Mouse (Mus musculus) forebrain, embryonic 14.5 days (tissue): ENCODE results near the gene Kcnb1. TPM values are rescaled to one million over a fixed set of nuclear protein-coding genes. Genes with fewer than 3 reads are reported as not detected.

Experiments
- ATAC-seq: fragments of 200-750 bp; cut with Nextera tagmentation; 2 replicates; pipeline ENCODE4 v1.8.0; 2017; ENCODE audit warnings: mild to moderate bottlenecking, moderate library complexity
- DNase-seq: peaks from one replicate; pipeline ENCODE4 v3.0.0-alpha.2; 2015; ENCODE audit warnings: low spot score
- H3K27ac ChIP-seq: fragments of 300-500 bp; sonication (generic); 2 replicates; pipeline ENCODE4 v1.5.1; 2014; ENCODE audit warnings: low read depth, mild to moderate bottlenecking, control low read depth, low read length, moderate library complexity
- H3K27me3 ChIP-seq: fragments of 300-500 bp; sonication (generic); replicated peaks from 2 replicates; pipeline ENCODE4 v1.6.1; 2014; ENCODE audit warnings: low read length, control low read depth, mixed read lengths; ENCODE audit not compliant: control insufficient read depth, insufficient read depth
- H3K36me3 ChIP-seq: fragments of 300-500 bp; sonication (generic); 2 replicates; pipeline ENCODE4 v1.6.1; 2014; ENCODE audit warnings: low read length, control low read depth; ENCODE audit not compliant: control insufficient read depth, insufficient read depth
- H3K4me1 ChIP-seq: fragments of 300-500 bp; sonication (generic); 2 replicates; pipeline ENCODE4 v1.6.1; 2014; ENCODE audit warnings: antibody characterized with exemption, low read length, control low read depth; ENCODE audit not compliant: control insufficient read depth, insufficient read depth
- H3K4me2 ChIP-seq: fragments of 300-500 bp; sonication (generic); 2 replicates; pipeline ENCODE4 v1.6.1; 2014; ENCODE audit warnings: mild to moderate bottlenecking, control low read depth, low read length
- H3K4me3 ChIP-seq: fragments of 300-500 bp; sonication (generic); 2 replicates; pipeline ENCODE4 v1.5.1; 2014; ENCODE audit warnings: low read depth, low read length, control low read depth
- H3K9ac ChIP-seq: fragments of 300-500 bp; sonication (generic); 2 replicates; pipeline ENCODE4 v1.6.1; 2014; ENCODE audit warnings: mild to moderate bottlenecking, low read length, control low read depth, moderate library complexity
- H3K9me3 ChIP-seq: fragments of 300-500 bp; sonication (generic); replicated peaks from 2 replicates; pipeline ENCODE4 v1.6.1; 2016; ENCODE audit warnings: low read length, control low read depth, mixed read lengths; ENCODE audit not compliant: control insufficient read depth
- WGBS: fragments of 180-500 bp; shearing (Covaris S2); extraction: QIAGEN DNeasy Blood & Tissue Kit; methylation state at CpG from one replicate; pipeline ENCODE4 v1.1.7; 2014; 5-methylcytosine and 5-hydroxymethylcytosine counted together
- polyA plus RNA-seq: library from polyadenylated mRNA; unstranded; fragments of >200 nt; fragmentation: Nextera tagmentation; extraction: Ambion mirVana; gene quantifications from 2 replicates; pipeline ENCODE4 v1.2.1, GENCODE M21; 2014

The Kcnb1 gene
- 1.6 and 2.1 TPM in 2 replicates for polyA plus RNA-seq

DNA sequence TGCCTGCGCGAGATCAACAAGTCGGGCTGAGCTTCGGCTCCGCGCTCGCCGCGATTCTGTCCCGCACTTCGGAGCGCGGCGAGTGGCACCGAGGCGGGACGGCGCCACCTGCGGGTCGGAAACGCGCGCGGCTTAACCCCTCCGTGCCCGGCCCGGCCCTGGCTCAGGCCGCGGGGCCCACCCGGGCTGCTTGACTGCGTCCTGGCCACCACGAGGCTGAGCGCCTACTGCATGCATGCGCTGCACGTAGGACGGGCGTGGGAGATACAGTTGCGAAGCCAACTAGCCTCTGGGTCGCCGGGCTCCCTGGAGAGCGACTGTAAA is at the start of gene Kcnb1:
Gene Kcnb1, minus strand, starts transcription at position 80 of the 324 bp plus-strand sequence.
- H3K4me2 ChIP-seq, result peak within 1 kb of the TSS; percentile 75
- 0 out of 2 replicates have a peak within 1 kb of the TSS, but pooled peaks have one; percentile 27 for H3K27ac ChIP-seq
- peak within 1 kb of the TSS; percentile 53 for H3K4me3 ChIP-seq
- peaks cover 26% of the 10 kb centered on the region; the same call in 1 of the 2 replicates for H3K27me3 ChIP-seq
- under 1% methylated on average over 31 of the region's 41 CpGs for WGBS
- peaks cover 6% of the 10 kb centered on the region for H3K4me1 ChIP-seq
- no peaks in the 10 kb centered on the region for H3K9me3 ChIP-seq
- H3K9ac ChIP-seq, result peak within 1 kb of the TSS; percentile 65
- DNase-seq (peak; percentile 88), ATAC-seq (peak; percentile 87)
- H3K36me3 ChIP-seq, result no peaks in the 10 kb centered on the region

DNA sequence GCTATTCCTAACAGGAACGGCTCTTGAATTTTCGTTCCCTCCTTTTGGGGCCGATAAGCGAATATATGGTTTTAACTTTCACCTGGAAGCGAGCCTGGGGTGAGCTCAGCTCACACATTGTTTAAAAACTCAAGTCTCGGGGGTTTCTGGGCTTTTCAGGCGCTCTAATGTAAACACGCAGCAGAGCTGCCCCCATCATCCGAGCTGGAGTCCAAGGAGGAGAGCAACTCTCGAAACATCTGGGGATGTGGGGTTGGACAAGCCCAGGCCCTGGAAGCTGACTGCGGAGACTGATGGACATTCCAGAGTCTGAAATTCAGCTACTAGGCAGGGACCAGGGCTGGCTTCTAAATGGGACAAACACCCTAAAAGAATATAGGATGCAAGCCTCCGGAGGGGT is 49.3 kb upstream of the Kcnb1 start:
- WGBS, result 35% methylated on average over 12 of the region's 12 CpGs
- DNase-seq (no peak), ATAC-seq (no peak)
- Histone ChIP-seq H3K4me3 (no peak overlapping the region), H3K27ac (no peak overlapping the region), H3K9ac (no peak overlapping the region), H3K4me1 (peaks cover 6% of the 10 kb centered on the region), H3K9me3 (no peaks in the 10 kb centered on the region), H3K36me3 (no peaks in the 10 kb centered on the region), H3K27me3 (0 out of 2 replicates have a peak, but pooled peaks cover 3% of the 10 kb centered on the region), H3K4me2 (no peak overlapping the region)

DNA sequence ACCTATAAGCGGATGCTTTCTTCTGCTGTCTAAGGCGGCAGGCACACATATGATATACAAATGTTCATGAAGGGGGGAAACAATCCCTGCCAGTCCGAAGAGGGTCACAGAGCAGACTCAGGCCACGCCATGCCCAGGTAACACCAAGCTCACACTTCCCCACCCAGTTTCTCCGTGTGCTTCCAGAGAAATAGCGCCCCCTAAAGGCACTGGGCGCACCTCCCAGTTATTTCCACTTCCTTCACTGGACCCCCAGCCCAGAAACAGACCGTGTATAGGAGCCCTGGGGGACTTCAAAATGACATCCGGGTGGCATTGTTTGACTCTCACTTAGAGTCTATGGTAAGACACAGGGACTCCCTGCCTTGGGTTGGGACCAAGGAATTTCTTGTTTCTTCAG is 47.3 kb upstream of the Kcnb1 start:
- no peak for ATAC-seq

DNA sequence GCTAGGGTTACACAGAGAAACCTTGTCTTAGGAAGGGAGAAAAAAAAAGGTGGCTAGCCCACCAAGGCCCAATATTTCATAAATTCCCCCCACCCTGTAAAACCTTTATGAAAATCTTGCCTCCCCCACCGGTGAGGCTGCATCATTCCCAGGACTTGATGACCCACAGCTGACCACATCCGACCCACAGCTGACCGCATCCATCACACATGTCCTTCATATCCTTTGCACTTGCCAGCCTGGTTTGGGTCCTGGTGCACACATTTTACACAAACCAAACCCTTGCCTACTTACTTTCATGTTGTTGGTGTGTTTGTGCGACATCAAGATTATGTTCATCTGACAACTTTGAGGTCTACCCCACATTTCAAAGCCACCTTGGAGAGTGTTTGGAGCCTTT is 46.2 kb upstream of the Kcnb1 start:
- Histone ChIP-seq H3K4me1 (peaks cover 6% of the 10 kb centered on the region), H3K4me2 (no peak overlapping the region), H3K27me3 (0 out of 2 replicates have a peak, but pooled peaks cover 3% of the 10 kb centered on the region), H3K9ac (no peak overlapping the region), H3K9me3 (no peaks in the 10 kb centered on the region), H3K36me3 (no peaks in the 10 kb centered on the region), H3K4me3 (no peak overlapping the region), H3K27ac (no peak overlapping the region)
- DNase-seq, result no peak
- no peak for ATAC-seq
- 95% methylated on average over 4 of the region's 4 CpGs for WGBS

More for the DNA sequence above, 47.3 kb upstream of the Kcnb1 start:
- H3K27me3 ChIP-seq, result 0 out of 2 replicates have a peak, but pooled peaks cover 3% of the 10 kb centered on the region
- 82% methylated on average over 9 of the region's 9 CpGs for WGBS
- H3K4me2 ChIP-seq, result no peak overlapping the region
- no peak overlapping the region for H3K9ac ChIP-seq
- H3K36me3 ChIP-seq, result no peaks in the 10 kb centered on the region
- DNase-seq, result no peak
- H3K4me3 ChIP-seq, result no peak overlapping the region
- H3K4me1 ChIP-seq, result peaks cover 6% of the 10 kb centered on the region
- H3K27ac ChIP-seq, result no peak overlapping the region
- H3K9me3 ChIP-seq, result no peaks in the 10 kb centered on the region

DNA sequence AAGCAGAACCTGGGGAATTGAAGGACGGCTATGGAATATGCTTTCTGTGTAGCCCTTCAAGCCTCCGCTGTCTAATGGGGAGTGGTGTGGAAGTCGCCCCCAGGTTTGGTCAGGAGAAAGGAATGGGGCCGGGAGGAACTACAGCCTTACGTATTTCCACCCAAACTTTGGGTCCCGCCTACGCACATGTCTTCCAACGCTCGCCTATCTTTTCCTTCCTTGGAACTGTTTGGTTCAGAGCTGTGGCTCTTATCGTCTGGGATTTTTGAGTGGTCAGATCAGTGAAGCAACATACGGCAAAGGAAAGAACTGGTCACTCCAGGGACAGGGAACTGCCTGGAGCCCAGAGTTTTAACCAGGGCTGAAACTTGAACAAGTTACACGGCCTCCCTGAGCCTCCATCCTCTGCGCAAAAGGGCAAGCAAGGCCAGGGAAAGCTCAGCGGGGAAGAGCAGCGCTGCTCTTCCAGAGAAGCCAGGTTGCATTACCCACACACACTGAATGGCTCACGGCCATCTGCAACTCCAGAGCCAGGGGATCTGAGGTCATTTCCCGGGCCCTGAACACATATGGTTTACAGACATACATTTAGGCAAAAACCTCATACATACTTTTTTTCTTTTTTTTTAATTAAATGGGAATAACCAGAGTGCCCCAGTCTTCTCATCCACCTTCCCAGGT is 45.5 kb upstream of the Kcnb1 start:
- WGBS, result 83% methylated on average over 17 of the region's 17 CpGs
- ATAC-seq (no peak), DNase-seq (no peak)
- H3K4me3 ChIP-seq, result no peak overlapping the region
- 0 out of 2 replicates have a peak, but pooled peaks cover 3% of the 10 kb centered on the region for H3K27me3 ChIP-seq
- no peak overlapping the region for H3K4me2 ChIP-seq
- H3K36me3 ChIP-seq, result no peaks in the 10 kb centered on the region
- no peak overlapping the region for H3K9ac ChIP-seq
- H3K4me1 ChIP-seq, result peaks cover 6% of the 10 kb centered on the region
- H3K9me3 ChIP-seq, result no peaks in the 10 kb centered on the region
- no peak overlapping the region for H3K27ac ChIP-seq

DNA sequence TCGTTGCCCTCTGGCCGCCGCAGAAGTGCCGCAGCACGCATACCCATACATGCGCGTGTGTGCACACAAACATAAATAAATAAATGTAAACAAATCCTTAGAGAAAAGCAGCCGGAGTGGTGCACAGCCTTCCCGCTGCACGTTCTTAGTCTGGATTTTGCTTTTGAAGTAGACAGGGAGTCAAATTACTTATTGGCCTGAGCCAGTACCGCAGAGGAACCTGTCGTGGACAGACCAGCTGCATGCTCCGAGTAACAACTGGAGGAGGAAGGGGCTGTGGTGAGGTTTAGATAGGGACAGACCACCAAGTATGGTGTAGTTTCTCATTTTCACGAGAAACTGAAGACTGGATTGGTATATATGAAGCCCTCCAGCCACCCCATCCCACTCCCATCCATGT is 43.8 kb upstream of the Kcnb1 start:
- Histone ChIP-seq H3K27me3 (0 out of 2 replicates have a peak, but pooled peaks cover 3% of the 10 kb centered on the region), H3K4me1 (no peaks in the 10 kb centered on the region), H3K4me3 (no peak overlapping the region), H3K27ac (no peak overlapping the region), H3K9ac (no peak overlapping the region), H3K9me3 (no peaks in the 10 kb centered on the region), H3K4me2 (no peak overlapping the region), H3K36me3 (no peaks in the 10 kb centered on the region)
- WGBS, result 52% methylated on average over 14 of the region's 14 CpGs
- DNase-seq, result no peak
- ATAC-seq, result no peak

DNA sequence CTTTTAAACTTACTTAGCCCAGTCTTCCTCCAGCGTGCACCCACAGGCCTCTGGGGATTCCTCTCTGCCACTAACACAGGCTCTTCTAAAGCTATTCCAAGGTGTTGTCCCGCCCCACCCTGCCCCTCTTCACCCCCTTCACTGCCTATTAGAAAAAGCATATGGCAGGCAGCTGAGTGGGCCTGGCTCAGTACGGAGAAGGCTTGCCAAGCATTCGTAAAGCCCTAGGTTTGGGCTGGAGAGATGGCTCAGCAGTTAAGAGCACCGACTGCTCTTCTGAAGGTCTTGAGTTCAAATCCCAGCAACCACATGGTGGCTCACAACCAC is 43.0 kb upstream of the Kcnb1 start:
- Histone ChIP-seq H3K27me3 (no peaks in the 10 kb centered on the region), H3K36me3 (no peaks in the 10 kb centered on the region), H3K4me2 (no peak overlapping the region), H3K4me3 (no peak overlapping the region), H3K9ac (no peak overlapping the region), H3K9me3 (no peaks in the 10 kb centered on the region), H3K4me1 (no peaks in the 10 kb centered on the region), H3K27ac (no peak overlapping the region)
- 76% methylated on average over 5 of the region's 5 CpGs for WGBS
- no peak for ATAC-seq
- DNase-seq, result no peak

DNA sequence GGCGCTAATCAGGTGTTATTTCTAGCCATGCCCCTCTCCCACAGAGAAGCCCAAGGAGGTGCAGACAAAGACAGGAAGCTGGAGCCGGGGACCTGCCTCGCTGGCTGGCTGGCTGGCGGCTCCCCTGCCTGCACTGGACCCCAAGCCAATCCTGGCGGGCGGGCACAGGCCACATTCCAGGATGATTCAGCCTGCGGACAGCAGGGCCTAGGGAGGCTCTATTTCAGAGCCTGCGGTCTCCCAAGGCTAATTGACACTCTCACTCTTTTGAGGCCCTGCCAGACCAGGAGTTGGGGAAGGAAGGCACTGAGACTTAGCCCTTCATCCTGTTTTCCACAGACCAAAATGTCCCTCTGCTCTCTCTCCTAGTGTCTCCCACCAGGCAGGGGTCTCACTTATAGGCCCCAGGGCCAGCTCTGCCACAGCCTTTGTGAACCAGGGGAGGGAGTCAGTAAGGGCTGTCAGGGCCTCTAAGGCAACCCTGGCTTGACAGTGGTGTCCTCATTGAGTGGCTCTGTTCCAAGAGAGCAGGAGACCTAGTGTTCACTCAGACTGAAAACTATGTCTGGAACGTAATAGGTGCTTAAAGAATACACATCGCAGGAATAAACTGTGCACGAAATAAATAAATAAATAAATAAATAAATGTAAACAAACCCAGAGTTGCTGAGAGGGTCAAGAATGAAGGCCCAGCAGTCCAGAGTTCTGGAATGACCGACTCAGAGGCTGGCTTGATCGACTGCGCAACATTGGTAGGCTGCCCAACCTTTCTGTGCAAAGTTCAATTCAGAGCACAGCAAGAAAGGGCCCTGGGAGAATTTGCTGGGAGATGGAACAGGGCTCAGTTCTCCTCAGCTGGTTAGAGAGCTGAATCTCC is 42.4 kb upstream of the Kcnb1 start:
- DNase-seq, result no peak
- H3K9ac ChIP-seq, result no peak overlapping the region
- H3K4me1 ChIP-seq, result no peaks in the 10 kb centered on the region
- H3K4me3 ChIP-seq, result no peak overlapping the region
- H3K27me3 ChIP-seq, result no peaks in the 10 kb centered on the region
- no peaks in the 10 kb centered on the region for H3K9me3 ChIP-seq
- H3K36me3 ChIP-seq, result no peaks in the 10 kb centered on the region
- H3K27ac ChIP-seq, result no peak overlapping the region; the same call in 1 of the 2 replicates
- WGBS, result 56% methylated on average over 14 of the region's 14 CpGs
- no peak overlapping the region for H3K4me2 ChIP-seq
- no peak for ATAC-seq

DNA sequence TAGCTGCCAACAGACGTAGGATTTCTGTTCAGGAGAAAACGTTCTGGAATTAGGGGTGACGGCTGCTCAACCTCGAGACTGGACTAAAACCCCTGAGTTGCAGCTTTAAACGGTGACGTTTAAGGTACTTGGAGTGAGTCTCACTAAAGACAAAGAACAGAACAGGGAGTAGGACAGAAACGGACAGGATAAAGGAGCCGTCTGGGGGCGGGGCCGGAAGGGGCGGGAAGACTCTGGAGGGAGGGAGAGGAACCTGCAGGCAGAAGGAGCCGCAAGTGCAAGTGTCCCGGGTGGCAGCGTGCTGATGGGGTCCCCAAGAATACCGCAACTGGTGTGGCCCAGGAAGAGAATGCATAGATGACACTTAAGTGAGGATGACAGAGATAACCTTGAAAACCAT is 40.6 kb upstream of the Kcnb1 start:
- Histone ChIP-seq H3K4me1 (no peaks in the 10 kb centered on the region), H3K36me3 (no peaks in the 10 kb centered on the region), H3K4me3 (no peak overlapping the region), H3K27me3 (no peaks in the 10 kb centered on the region), H3K9ac (0 out of 2 replicates have a peak overlapping the region, but pooled peaks have one; percentile 17), H3K27ac (no peak overlapping the region), H3K9me3 (no peaks in the 10 kb centered on the region), H3K4me2 (peak overlapping the region; percentile 33)
- DNase-seq (peak; percentile 28), ATAC-seq (peak; percentile 63)
- 6% methylated on average over 15 of the region's 15 CpGs for WGBS
